Mouse (Mus musculus) liver, embryonic 18 days (tissue): ENCODE results near the gene Myo16. TPM values are rescaled to one million over a fixed set of nuclear protein-coding genes. Genes with fewer than 3 reads are reported as not detected.

Source experiments
- polyA plus RNA-seq: library from polyadenylated mRNA; depleted of rRNA; stranded (reverse); fragments of >200 nt; gene quantifications from 2 replicates; pipeline ENCODE4 v1.2.3, GENCODE M21; 2012; rRNA removed

Myo16 gene
- polyA plus RNA-seq: 0.07 and 0.12 TPM in 2 replicates

GRCm38 (mm10) chr8:10153611-10154438 is at the start of gene Myo16:
Gene Myo16, plus strand, starts transcription at chr8:10153911.

Other genes starting within 250 kb of the Myo16 start
- gene Lig4, start 176.2 kb upstream of the Myo16 start, polyA plus RNA-seq: 0.94 and 1.2 TPM in 2 replicates
- gene Abhd13, start 176.2 kb upstream of the Myo16 start, polyA plus RNA-seq: 3.6 and 3.8 TPM in 2 replicates
- 0.93 and 1.0 TPM in 2 replicates for gene Tnfsf13b, start 147.4 kb upstream of the Myo16 start, polyA plus RNA-seq